26 mouse cellular contexts compared by ENCODE assay signal in the genomic region with DNA sequence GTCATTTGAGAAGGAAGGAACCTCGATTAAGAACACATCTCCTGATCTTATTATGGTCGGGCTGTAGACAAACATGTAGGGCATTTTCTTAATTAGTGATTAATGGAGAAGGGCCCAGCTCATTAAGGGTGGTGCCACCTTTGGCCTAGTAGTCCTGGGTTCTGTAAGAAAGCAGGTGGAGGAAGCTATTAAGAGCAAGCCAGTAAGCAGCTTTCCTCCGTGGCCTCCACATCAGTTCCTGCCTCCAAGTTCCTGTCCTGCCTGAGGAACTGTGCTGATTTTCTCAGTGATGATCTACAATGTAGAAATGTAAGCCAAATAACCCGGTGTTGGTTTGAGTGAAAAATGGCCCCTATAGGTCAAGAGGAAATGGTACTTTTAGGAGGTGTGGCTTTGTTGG. TPM values are rescaled to one million over a fixed set of nuclear protein-coding genes. Genes with fewer than 3 reads are reported as not detected.
DNase-seq lines count a peak whose midpoint lies in the region; ATAC-seq and TF ChIP-seq lines count a peak whose summit lies in the region.
"Had no signal": no experiment of that assay in that cellular context is flagged by ENCODE, and none has a peak within 500 bp of the region (broad histone marks: within the 10 kb centered on the region; RNA-seq: fewer than 3 reads in every experiment).

No protein-coding gene starts in this region.

- TF ChIP-seq POLR2A in kidney, adult 2 months (IDR thresholded peaks at IDR 0.05; ENCODE audit: low read depth, low read length): no peak

- ATAC-seq in heart, embryonic 15.5 days (replicated peaks; ENCODE audit: insufficient number of reproducible peaks, insufficient read depth, low FRiP score, low read depth): no peak
- no peak for ATAC-seq in heart, embryonic 12.5 days (ENCODE audit: insufficient number of reproducible peaks, low FRiP score)
- ATAC-seq: forebrain, embryonic 13.5 days; forebrain, embryonic 16.5 days; hindbrain, embryonic 16.5 days; intestine, embryonic 15.5 days; Patski had no signal

- H3K4me3 ChIP-seq in heart, embryonic 15.5 days: no peak overlapping the region
- H3K4me3 ChIP-seq in heart, embryonic 12.5 days: no peak overlapping the region
- H3K4me3 ChIP-seq in kidney, adult 2 months (ENCODE audit: insufficient read depth, low read depth, low read length): no peak overlapping the region
- H3K4me3 ChIP-seq: forebrain, embryonic 10.5 days; forebrain, embryonic 13.5 days; heart, embryonic 10.5 days; hindbrain, embryonic 10.5 days; hindbrain, embryonic 13.5 days; intestine, embryonic 15.5 days had no signal

- H3K9me3 ChIP-seq in heart, embryonic 15.5 days (replicated peaks): no peaks in the 10 kb centered on the region
- no peaks in the 10 kb centered on the region for H3K9me3 ChIP-seq in heart, embryonic 12.5 days (replicated peaks)
- H3K9me3 ChIP-seq: forebrain, embryonic 10.5 days; forebrain, embryonic 13.5 days; G1E; heart, embryonic 10.5 days; hindbrain, embryonic 10.5 days; hindbrain, embryonic 13.5 days; intestine, embryonic 15.5 days had no signal

- no peak overlapping the region for H3K4me2 ChIP-seq in heart, embryonic 15.5 days
- H3K4me2 ChIP-seq in heart, embryonic 12.5 days: no peak overlapping the region
- H3K4me2 ChIP-seq: forebrain, embryonic 13.5 days; hindbrain, embryonic 13.5 days; intestine, embryonic 15.5 days had no signal

- no peak for TF ChIP-seq CTCF in kidney, adult 2 months (conservative IDR thresholded peaks at IDR 0.05; ENCODE audit: insufficient read depth, insufficient read length, low read depth, low read length)

- no peak overlapping the region for H3K9ac ChIP-seq in heart, embryonic 15.5 days
- no peak overlapping the region for H3K9ac ChIP-seq in heart, embryonic 12.5 days
- H3K9ac ChIP-seq: forebrain, embryonic 13.5 days; hindbrain, embryonic 13.5 days; intestine, embryonic 15.5 days had no signal

- H3K4me1 ChIP-seq in heart, embryonic 15.5 days (replicated peaks): peaks cover 12% of the 10 kb centered on the region
- peaks cover 11% of the 10 kb centered on the region for H3K4me1 ChIP-seq in heart, embryonic 12.5 days (replicated peaks)
- H3K4me1 ChIP-seq in kidney, adult 2 months (ENCODE audit: control insufficient read depth, insufficient read depth, low read length): peaks cover 2% of the 10 kb centered on the region; the same call in 1 of the 2 replicates
- H3K4me1 ChIP-seq: forebrain, embryonic 10.5 days; forebrain, embryonic 13.5 days; hindbrain, embryonic 10.5 days; hindbrain, embryonic 13.5 days; intestine, embryonic 15.5 days had no signal

- H3K27ac ChIP-seq in heart, embryonic 15.5 days: 0 out of 2 replicates have a peak overlapping the region, but pooled peaks have one; percentile 21
- no peak overlapping the region for H3K27ac ChIP-seq in heart, embryonic 12.5 days (ENCODE audit: poor library complexity, severe bottlenecking)
- H3K27ac ChIP-seq in kidney, adult 2 months (ENCODE audit: insufficient read depth, low read depth, low read length): peak overlapping the region; percentile 55; the same call in 1 of the 2 replicates
- H3K27ac ChIP-seq: forebrain, embryonic 10.5 days; forebrain, embryonic 13.5 days; heart, embryonic 10.5 days; hindbrain, embryonic 10.5 days; hindbrain, embryonic 13.5 days; intestine, embryonic 15.5 days had no signal

- 77% methylated on average over 4 of the region's 4 CpGs for WGBS in heart, embryonic 15.5 days
- 82% methylated on average over 4 of the region's 4 CpGs for WGBS in heart, embryonic 12.5 days
- WGBS in kidney, adult 2 months: 47% methylated on average over 4 of the region's 4 CpGs

- DNase-seq in heart, adult 11 months: peak; percentile 73
- DNase-seq in heart, adult 9 months (ENCODE audit: low spot score in 2 of 2): no peak
- DNase-seq in kidney, adult 2 months: no peak
- no peak for DNase-seq in kidney, adult 8-10 months
- DNase-seq: adrenal gland, postnatal 10 days; adrenal gland, postnatal 36 days; B cell, adult 2 months; cerebellum, adult 18-20 months; cerebellum, adult 9-10 months; cerebellum, postnatal 14 days; gastrocnemius, postnatal 14 days; heart, postnatal 14 days; kidney, adult 11 months had no signal

- H3K27me3 ChIP-seq in heart, embryonic 15.5 days: no peaks in the 10 kb centered on the region
- H3K27me3 ChIP-seq in heart, embryonic 12.5 days (replicated peaks): no peaks in the 10 kb centered on the region
- no peaks in the 10 kb centered on the region for H3K27me3 ChIP-seq in kidney, adult 2 months (replicated peaks; ENCODE audit: control insufficient read depth, insufficient read depth, low read length)
- H3K27me3 ChIP-seq: CH12.LX; forebrain, embryonic 13.5 days; hindbrain, embryonic 13.5 days; intestine, embryonic 15.5 days; Patski had no signal

- no peaks in the 10 kb centered on the region for H3K36me3 ChIP-seq in heart, embryonic 15.5 days
- no peaks in the 10 kb centered on the region for H3K36me3 ChIP-seq in heart, embryonic 12.5 days
- no peaks in the 10 kb centered on the region for H3K36me3 ChIP-seq in kidney, adult 2 months (ENCODE audit: control insufficient read depth, insufficient read depth, low read length)
- H3K36me3 ChIP-seq: forebrain, embryonic 10.5 days; G1E; heart, embryonic 10.5 days; hindbrain, embryonic 10.5 days; hindbrain, embryonic 13.5 days; intestine, embryonic 15.5 days had no signal

RNA-seq across cellular contexts. Expression of gene Upb1, which starts 57.4 kb away (rescaled TPM):
- polyA plus RNA-seq in heart, embryonic 15.5 days (2015; fragmentation: Nextera tagmentation; extraction: Ambion mirVana): 0.62 and 0.75 TPM in 2 replicates
- 0.15 and 0.17 TPM in 2 replicates for polyA plus RNA-seq in heart, embryonic 12.5 days (2016; fragmentation: Nextera tagmentation; extraction: Ambion mirVana)
- 58.4 and 58.5 TPM in 2 replicates for polyA plus RNA-seq in kidney, adult 2 months (2012; rRNA removed)
- polyA plus RNA-seq: forebrain, embryonic 13.5 days; G1E; hindbrain, embryonic 10.5 days; Patski had no signal

RNA-seq across cellular contexts. Expression of gene Snrpd3, which starts 59.0 kb away (rescaled TPM):
- 84.9 and 92.3 TPM in 2 replicates for polyA plus RNA-seq in heart, embryonic 15.5 days (2015; fragmentation: Nextera tagmentation; extraction: Ambion mirVana)
- 105 and 106 TPM in 2 replicates for polyA plus RNA-seq in heart, embryonic 12.5 days (2016; fragmentation: Nextera tagmentation; extraction: Ambion mirVana)
- 27.0 and 41.2 TPM in 2 replicates for polyA plus RNA-seq in kidney, adult 2 months (2012; rRNA removed)

RNA-seq across cellular contexts. Expression of gene Gucd1, which starts 59.4 kb away (rescaled TPM):
- polyA plus RNA-seq in heart, embryonic 15.5 days (2015; fragmentation: Nextera tagmentation; extraction: Ambion mirVana): 22.8 and 25.6 TPM in 2 replicates
- polyA plus RNA-seq in heart, embryonic 12.5 days (2016; fragmentation: Nextera tagmentation; extraction: Ambion mirVana): 26.8 and 27.9 TPM in 2 replicates
- polyA plus RNA-seq in kidney, adult 2 months (2012; rRNA removed): 124 and 164 TPM in 2 replicates

Comparison
In these comparisons a context has a peak if more than half of its experiments do, and no peak if none do; other contexts are left out.
1. RNA of gene Upb1, which starts 57.4 kb away (polyA plus RNA-seq): 58.4 to 58.5 TPM in kidney, adult 2 months; 0.62 to 0.75 TPM in heart, embryonic 15.5 days and 0.15 to 0.17 TPM in heart, embryonic 12.5 days; every median in the first group is over 10 times any median in the second.